Mouse (Mus musculus) embryonic fibroblast, embryonic 13.5 days (primary cell): Measurements from ENCODE around the gene Cd63.

Experiments used
- CTCF ChIP-seq: IDR thresholded peaks from 2 replicates; pipeline ENCODE4 v1.5.1; 2011; ENCODE audit warnings: mild to moderate bottlenecking, control low read depth, low read length, moderate library complexity, borderline replicate concordance; ENCODE audit not compliant: insufficient read depth
- POLR2A ChIP-seq: IDR thresholded peaks from 2 replicates; pipeline ENCODE4 v1.6.1; 2011; ENCODE audit warnings: low read depth, mild to moderate bottlenecking, control low read depth, low read length, moderate library complexity

DNA sequence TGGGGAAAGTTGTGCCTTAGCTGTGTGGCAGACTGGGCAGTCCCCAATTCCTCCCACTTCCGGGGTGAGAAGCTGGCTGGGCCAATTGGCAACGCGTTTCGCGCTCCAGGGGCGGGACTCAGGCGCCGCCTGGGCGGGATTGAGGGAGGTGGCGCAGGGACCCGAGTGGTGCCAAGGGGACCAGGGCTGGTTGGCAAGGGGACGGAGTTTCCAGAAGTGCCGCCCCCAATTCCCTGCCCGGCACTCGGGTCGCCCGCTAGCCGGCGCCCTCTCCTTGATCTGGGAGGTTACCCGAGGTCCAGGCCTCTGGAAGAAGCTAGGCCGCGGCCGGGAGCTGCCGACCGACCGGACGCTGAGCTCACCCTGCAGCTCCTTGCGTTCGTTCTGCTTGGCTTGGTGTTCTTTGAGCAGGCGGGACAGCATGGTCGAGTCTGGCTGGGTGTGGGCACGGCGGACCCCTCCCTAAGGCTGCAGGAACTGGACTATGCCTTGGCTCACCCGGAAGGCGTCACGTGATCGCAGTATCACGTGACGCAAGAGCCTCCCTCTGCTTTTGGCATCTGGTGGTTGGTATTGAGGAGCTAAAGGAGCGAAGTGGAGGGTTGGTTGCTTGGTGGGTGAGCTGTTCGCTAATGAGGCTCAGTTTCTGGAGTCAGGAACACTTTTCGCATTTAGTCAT, 22.4 kb downstream of the Cd63 start:
- no peak for TF ChIP-seq CTCF
- TF ChIP-seq POLR2A = peak; percentile 85
